Mouse (Mus musculus) heart, postnatal 10 days (tissue): ENCODE data around the gene Usp3. TPM values are rescaled to one million over a fixed set of nuclear protein-coding genes. Genes with fewer than 3 reads are reported as not detected.

Experiments used
- DNase-seq, 2 experiments: peaks; one replicate each; pipeline ENCODE4 v3.0.0; 2021
- intact Hi-C: fragments of 180-260 bp; cut with DNase I; formaldehyde crosslinking; loops from one replicate; pipeline ENCODE4 v1.15.1; 2025
- total RNA-seq, 2 experiments: library from RNA; stranded (reverse); gene quantifications; 2 replicates each; pipeline ENCODE4 v1.2.3; 2021

Gene Usp3
- total RNA-seq, 2 experiments from 2014 or later, result 29.8 to 33.9 TPM

GRCm38 (mm10) chr9:66604349-66605206 lies 11.6 kb upstream of the Usp3 start:
- intact Hi-C loops, result no loop called here
- no peak for DNase-seq

GRCm38 (mm10) chr9:66603907-66604306 lies 11.0 kb upstream of the Usp3 start:
- no peak for DNase-seq
- intact Hi-C loops, result no loop called here

GRCm38 (mm10) chr9:66601006-66601405 lies 8.1 kb upstream of the Usp3 start:
- intact Hi-C loops, result no loop called here
- DNase-seq, result no peak

DNA sequence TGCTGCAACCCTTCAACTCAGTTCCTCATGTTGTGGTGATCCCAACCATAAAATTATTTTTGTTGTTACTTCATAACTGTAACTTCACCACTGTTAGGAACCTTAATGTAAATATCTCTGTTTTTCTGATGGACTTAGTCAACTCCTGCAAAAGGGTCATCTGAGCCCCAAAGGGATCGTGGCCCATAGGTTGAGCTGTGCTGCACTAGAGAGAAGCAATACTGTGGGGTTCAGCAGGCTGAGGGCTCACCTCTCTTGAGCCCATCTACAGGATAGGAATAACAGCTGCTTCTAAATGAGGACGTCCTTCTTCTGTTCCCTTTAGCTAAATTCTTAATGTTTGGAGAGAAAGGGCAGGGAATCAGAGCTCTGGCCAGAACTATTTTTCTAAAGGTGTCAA lies 7.6 kb upstream of the Usp3 start:
- intact Hi-C loops, result no loop called here
- no peak for DNase-seq

DNA sequence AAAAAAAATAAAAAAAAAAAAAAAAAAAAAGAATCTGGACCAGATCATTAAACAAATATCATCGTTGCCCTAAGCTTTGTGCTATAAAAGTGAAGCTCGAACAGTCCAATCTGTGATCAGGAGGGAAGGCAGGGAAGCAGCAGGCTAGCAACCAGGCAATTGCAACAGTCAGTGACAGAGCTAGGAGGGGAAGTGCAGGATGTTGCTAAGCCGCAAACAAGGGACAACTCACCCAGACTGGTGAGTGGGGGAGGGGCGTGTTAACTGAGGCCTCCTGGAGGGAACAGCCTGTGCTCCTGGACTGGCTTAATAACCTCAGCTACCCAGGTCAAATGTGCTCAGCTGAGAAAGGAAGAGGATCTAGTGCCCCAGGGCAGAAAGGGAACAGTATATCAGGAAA lies 6.6 kb upstream of the Usp3 start:
- peak; percentile 45 for DNase-seq
- intact Hi-C loops, result no loop called here

- DNase-seq, result no peak
- intact Hi-C loops, result no loop called here
These were observed 5.7 kb upstream of the Usp3 start for GRCm38 (mm10) chr9:66598636-66599035.

- intact Hi-C loops, result no loop called here
- DNase-seq, result no peak
These were observed 4.7 kb upstream of the Usp3 start for GRCm38 (mm10) chr9:66597480-66598215.

GRCm38 (mm10) chr9:66597076-66597475 lies 4.1 kb upstream of the Usp3 start:
- intact Hi-C loops, result no loop called here
- DNase-seq, result no peak

DNA sequence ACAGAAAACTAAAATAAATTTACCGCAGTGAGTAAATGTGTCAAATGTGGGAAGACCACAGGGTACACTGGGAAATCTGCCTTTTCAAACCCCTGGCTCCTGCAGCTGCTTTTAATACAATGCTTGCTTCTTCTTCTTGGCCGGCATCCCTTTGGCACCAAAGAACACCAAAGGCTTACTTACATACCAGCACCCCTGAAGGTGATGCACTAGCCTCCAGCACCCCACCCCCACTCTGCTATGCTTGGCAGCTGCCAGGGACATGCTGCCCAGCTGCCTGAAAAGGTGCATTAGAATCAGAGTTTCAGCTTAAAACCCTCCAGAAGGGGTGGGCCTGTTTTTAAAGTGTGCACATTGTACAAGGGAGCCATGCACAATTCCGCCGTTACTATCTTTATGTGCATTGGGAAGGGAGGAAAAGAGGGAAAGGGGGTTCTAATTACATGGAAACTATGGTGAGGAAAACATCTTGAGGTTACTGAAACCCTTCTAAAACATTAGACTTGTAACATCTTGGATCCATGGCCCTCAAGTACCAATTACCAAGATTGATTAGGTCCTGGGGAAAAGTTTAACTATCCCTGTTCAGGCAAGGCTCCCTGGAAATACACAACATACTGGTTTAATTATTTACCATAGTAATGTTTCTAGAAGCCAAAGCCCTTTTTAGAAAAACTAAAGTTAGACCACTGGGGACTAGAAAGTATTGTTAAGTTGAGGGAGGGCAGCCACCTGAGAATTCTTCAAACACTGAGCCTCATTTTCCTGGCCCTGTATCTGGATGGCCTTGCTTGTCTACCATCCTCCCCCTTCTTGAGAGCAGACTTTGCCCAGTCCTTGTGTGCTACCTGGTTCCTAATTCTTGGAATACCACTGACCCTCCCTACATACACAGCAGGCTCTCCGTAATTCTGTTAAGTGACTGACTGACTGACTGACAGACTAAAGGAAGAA lies 3.1 kb upstream of the Usp3 start:
- DNase-seq, result peak in 1 of 2 experiments; percentile 29
- intact Hi-C loops, result no loop called here

DNA sequence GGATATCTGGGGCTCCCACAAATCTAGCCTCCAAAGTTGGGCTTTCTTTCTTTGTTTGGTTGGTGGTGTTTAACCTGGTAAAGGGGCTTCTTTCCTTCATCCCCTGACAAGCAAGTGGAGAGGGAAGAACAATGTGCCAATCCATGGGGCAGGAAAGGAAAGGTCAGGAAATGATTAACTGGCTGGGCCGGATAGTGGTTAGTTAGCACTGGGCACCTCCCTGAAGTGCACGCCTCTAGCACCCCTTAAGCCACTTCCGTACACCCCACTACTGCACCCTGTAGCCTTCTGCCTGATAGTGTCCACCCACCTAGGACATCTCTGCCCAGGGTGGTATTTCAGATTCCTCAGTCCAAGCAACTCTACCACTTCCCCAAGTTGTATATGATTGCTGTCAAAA lies 1.1 kb upstream of the Usp3 start:
- intact Hi-C loops, result no loop called here

GRCm38 (mm10) chr9:66593613-66593969 lies 649 bp upstream of the Usp3 start:
- intact Hi-C loops, result loop anchor here (2.0 kb wide), 2 partner anchors 17 to 79 kb away; partner anchors contain the start of gene Fbxl22
- no peak for DNase-seq

More for the DNA sequence above, 1.1 kb upstream of the Usp3 start:
- no peak for DNase-seq

- DNase-seq, result peak; percentile 53 to 62
These were observed 894 bp downstream of the Usp3 start for GRCm38 (mm10) chr9:66591851-66592645.

DNA sequence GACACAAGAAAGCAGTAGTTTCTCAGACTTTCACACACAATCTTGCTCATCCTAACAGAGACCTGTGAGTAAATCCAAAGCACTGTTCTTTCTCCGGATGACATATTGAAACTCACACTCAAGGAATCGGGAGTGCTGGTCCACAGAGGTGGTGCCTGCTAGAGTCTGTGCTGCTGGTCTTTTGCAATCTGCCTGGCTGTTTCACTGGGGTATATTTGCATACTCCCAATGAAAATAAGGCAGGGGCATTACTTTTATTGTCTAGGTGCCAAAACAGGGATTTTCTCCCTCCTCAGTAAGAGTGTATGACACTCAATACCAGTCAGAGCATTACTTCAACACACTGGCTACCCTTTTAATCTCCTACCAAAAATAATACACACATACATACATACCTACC lies 2.9 kb downstream of the Usp3 start:
- no peak for DNase-seq
- intact Hi-C loops, result no loop called here

More at GRCm38 (mm10) chr9:66591851-66592645, 894 bp downstream of the Usp3 start:
- intact Hi-C loops, result loop anchor here (2.0 kb wide), 2 partner anchors 19 to 77 kb away; partner anchors contain the start of gene Fbxl22

DNA sequence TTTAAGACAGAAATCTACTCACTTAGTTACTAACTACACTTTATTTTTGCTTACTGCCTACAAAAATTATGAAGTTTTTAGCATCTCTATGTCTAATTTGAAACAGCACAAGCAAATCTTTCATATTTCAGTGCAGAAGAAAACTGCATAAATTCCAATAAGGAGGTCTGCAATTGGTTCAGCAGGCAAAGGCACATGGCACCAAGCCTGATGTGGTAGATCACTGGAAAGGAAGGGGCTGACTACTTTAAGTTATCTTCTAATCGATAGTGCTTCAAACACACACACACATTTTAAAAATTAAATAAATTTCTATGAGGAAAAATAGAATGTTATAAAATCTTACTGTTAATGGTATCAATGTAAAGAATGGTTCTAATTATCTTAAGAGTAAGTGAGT lies 5.9 kb downstream of the Usp3 start:
- intact Hi-C loops, result loop anchor here (5.0 kb wide), 1 partner anchor 35 kb away; no protein-coding TSS in a partner anchor
- no peak for DNase-seq

DNA sequence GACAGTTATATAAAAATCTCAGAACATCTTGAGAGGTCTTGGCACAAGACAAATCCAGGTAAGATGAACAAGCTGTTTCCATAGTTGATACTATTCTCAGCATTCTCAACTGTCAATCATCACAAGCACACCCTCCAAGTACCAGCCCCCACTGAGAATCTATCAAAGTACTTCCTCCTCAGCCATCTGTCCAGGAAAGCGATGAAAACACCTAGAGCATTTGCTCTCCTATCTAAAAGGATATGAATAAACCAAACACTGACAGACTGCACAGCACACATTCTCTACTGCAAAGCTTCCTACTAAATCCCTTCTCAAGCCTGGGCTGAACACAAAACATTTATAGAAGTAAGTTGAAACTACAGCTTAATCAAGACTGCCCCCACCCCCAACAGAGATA lies 6.4 kb downstream of the Usp3 start:
- intact Hi-C loops, result loop anchor here (5.0 kb wide), 1 partner anchor 34 kb away; no protein-coding TSS in a partner anchor
- no peak for DNase-seq

DNA sequence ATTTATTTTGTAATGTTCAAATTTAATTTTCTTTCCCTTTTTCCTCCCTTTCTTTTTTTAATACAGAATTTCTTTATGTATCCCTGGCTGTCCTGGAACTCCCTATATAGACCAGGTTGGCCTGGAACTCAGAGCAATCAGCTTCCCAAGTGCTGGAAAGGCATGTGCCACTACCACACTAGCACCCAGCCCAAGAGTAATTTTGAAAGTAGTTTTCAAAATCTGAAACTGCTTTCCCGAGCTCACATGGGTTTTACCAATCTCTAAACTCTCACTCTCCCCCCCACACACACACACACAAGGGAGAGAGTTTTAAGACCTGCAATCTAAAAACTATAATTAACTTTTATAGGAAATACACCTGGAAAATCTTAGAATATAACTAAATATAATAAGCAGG lies 7.8 kb downstream of the Usp3 start:
- DNase-seq, result no peak
- intact Hi-C loops, result loop anchor here (5.0 kb wide), 1 partner anchor 33 kb away; no protein-coding TSS in a partner anchor

DNA sequence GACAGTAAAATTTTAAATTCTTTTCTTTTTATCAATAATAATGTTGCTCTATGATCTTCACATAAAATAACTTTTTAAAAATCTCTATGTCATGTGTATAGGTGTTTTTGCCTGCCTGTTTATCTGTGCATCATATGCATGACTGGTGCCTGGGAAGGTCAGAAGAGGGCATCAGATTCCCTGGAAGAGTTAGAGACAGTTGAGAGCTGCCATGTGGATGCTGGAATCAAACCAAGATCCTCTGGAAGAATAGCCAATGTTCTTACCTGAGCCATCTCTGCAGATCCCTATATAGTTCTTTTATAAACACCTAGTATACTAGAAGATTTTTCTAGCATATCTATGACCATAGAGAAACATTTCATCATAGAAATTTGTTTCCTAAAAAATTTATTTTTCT lies 8.8 kb downstream of the Usp3 start:
- no peak for DNase-seq
- intact Hi-C loops, result no loop called here

GRCm38 (mm10) chr9:66583244-66583643 lies 9.7 kb downstream of the Usp3 start:
- DNase-seq, result no peak
- intact Hi-C loops, result no loop called here

- no peak for DNase-seq
- intact Hi-C loops, result no loop called here
These were observed 11.2 kb downstream of the Usp3 start for GRCm38 (mm10) chr9:66581694-66582093.

DNA sequence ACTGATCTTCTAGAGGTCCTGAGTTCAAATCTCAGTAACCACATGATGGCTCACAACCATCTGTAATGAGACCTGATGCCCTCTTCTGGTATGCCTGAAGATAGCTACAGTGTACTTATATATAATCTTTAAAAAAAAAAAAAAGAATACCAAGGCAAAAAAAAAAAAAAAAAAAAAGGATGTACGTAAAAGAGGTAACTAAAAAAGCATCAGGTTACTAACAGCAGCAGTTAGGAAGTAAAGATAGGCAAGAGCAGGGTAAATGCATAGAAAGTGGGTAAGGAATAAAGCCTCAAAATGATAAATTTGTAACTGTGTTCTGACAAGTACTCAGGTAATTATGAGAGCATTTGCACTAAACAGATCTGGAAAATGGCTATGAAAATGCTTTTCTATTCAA lies 12.2 kb downstream of the Usp3 start:
- no peak for DNase-seq
- intact Hi-C loops, result no loop called here
